Mouse (Mus musculus) megakaryocyte, embryonic 14.5 days (primary cell): ENCODE data around the gene Cntfr. TPM values are rescaled to one million over a fixed set of nuclear protein-coding genes. Genes with fewer than 3 reads are reported as not detected.
"Not testable (repeated sequence)": the region's sequence is repeated elsewhere in the genome, so short reads cannot be mapped to it uniquely, and the experiment has no call there.

Experiments used
- H3K27me3 ChIP-seq: replicated peaks from 2 replicates; pipeline ENCODE3; 2012; ENCODE audit warnings: inconsistent platforms
- H3K36me3 ChIP-seq: replicated peaks from 2 replicates; pipeline ENCODE3; 2012; ENCODE audit warnings: low read length, inconsistent platforms, mixed read lengths
- H3K4me1 ChIP-seq: 2 replicates; pipeline ENCODE4 v1.6.1; 2012; ENCODE audit warnings: inconsistent platforms
- H3K4me3 ChIP-seq: replicated peaks from 2 replicates; pipeline ENCODE3; 2012; ENCODE audit warnings: moderate library complexity, mild to moderate bottlenecking, inconsistent platforms
- H3K9me3 ChIP-seq: 2 replicates; pipeline ENCODE4 v1.6.1; 2012; ENCODE audit warnings: inconsistent platforms
- FLI1 ChIP-seq: IDR thresholded peaks from 2 replicates; pipeline ENCODE4 v1.6.1; 2012; ENCODE audit warnings: low read length, inconsistent platforms, mixed read lengths
- GATA1 ChIP-seq: IDR thresholded peaks from 3 replicates; pipeline ENCODE4 v1.6.1; 2012; ENCODE audit warnings: mixed read lengths, low read length, inconsistent platforms, borderline replicate concordance
- polyA plus RNA-seq: library from polyadenylated mRNA; stranded (reverse); fragments of >175 nt; gene quantifications from 2 replicates; pipeline ENCODE4 v1.2.3, GENCODE M21; 2012; ENCODE audit warnings: low replicate concordance; ENCODE audit not compliant: insufficient read depth

Cntfr gene
- polyA plus RNA-seq: 3.6 and 10.6 TPM in 2 replicates

- H3K9me3 ChIP-seq, H3K4me1 ChIP-seq, H3K36me3 ChIP-seq: not testable (repeated sequence)
- H3K4me3 ChIP-seq: peak within 1 kb of the TSS; percentile 80
- H3K27me3 ChIP-seq: peaks cover 14% of the 10 kb centered on the region
These were observed at the start of gene Cntfr for GRCm38 (mm10) chr4:41696930-41697841. TSS of gene Cntfr (minus strand) at chr4:41697089.

GRCm38 (mm10) chr4:41745021-41745420 lies 48.1 kb upstream of the Cntfr start:
- Histone ChIP-seq H3K9me3 (peaks cover 13% of the 10 kb centered on the region), H3K4me1 (peaks cover 18% of the 10 kb centered on the region), H3K36me3 (no peaks in the 10 kb centered on the region), H3K27me3 (no peaks in the 10 kb centered on the region), H3K4me3 (no peak overlapping the region)
- no peak for TF ChIP-seq GATA1

GRCm38 (mm10) chr4:41744131-41744530 lies 47.2 kb upstream of the Cntfr start:
- no peak overlapping the region for H3K4me3 ChIP-seq
- no peaks in the 10 kb centered on the region for H3K27me3 ChIP-seq
- H3K36me3 ChIP-seq: peaks cover 6% of the 10 kb centered on the region
- peaks cover 13% of the 10 kb centered on the region for H3K9me3 ChIP-seq
- no peak for TF ChIP-seq GATA1
- no peak for TF ChIP-seq FLI1
- H3K4me1 ChIP-seq: peaks cover 26% of the 10 kb centered on the region

- TF ChIP-seq GATA1 (no peak), FLI1 (no peak)
These were observed 44.3 kb upstream of the Cntfr start for GRCm38 (mm10) chr4:41741158-41741560.

GRCm38 (mm10) chr4:41740380-41741157 lies 43.7 kb upstream of the Cntfr start:
- TF ChIP-seq FLI1 (no peak), GATA1 (no peak)
- Histone ChIP-seq H3K9me3 (peaks cover 2% of the 10 kb centered on the region), H3K36me3 (peaks cover 16% of the 10 kb centered on the region), H3K27me3 (peaks cover 1% of the 10 kb centered on the region), H3K4me3 (peak overlapping the region; percentile 95), H3K4me1 (peaks cover 39% of the 10 kb centered on the region)

More at GRCm38 (mm10) chr4:41741158-41741560, 44.3 kb upstream of the Cntfr start:
- Histone ChIP-seq H3K4me3 (peak overlapping the region; percentile 95), H3K9me3 (peaks cover 4% of the 10 kb centered on the region), H3K36me3 (peaks cover 16% of the 10 kb centered on the region), H3K4me1 (peaks cover 39% of the 10 kb centered on the region), H3K27me3 (no peaks in the 10 kb centered on the region)

GRCm38 (mm10) chr4:41739260-41739659 lies 42.4 kb upstream of the Cntfr start:
- H3K4me3 ChIP-seq: no peak overlapping the region
- TF ChIP-seq GATA1 (no peak), FLI1 (no peak)
- peaks cover 39% of the 10 kb centered on the region for H3K4me1 ChIP-seq
- H3K36me3 ChIP-seq: peaks cover 16% of the 10 kb centered on the region
- H3K27me3 ChIP-seq: peaks cover 13% of the 10 kb centered on the region
- H3K9me3 ChIP-seq: peaks cover 10% of the 10 kb centered on the region

- H3K9me3 ChIP-seq: peaks cover 10% of the 10 kb centered on the region
- H3K4me1 ChIP-seq: peaks cover 39% of the 10 kb centered on the region
- H3K4me3 ChIP-seq: no peak overlapping the region
- peaks cover 20% of the 10 kb centered on the region for H3K27me3 ChIP-seq
- TF ChIP-seq GATA1 (no peak), FLI1 (no peak)
- H3K36me3 ChIP-seq: peaks cover 16% of the 10 kb centered on the region
These were observed 41.3 kb upstream of the Cntfr start for GRCm38 (mm10) chr4:41738256-41738603.

- peaks cover 11% of the 10 kb centered on the region for H3K9me3 ChIP-seq
- H3K4me3 ChIP-seq: no peak overlapping the region
- peaks cover 16% of the 10 kb centered on the region for H3K36me3 ChIP-seq
- H3K4me1 ChIP-seq: peaks cover 41% of the 10 kb centered on the region
- no peak for TF ChIP-seq FLI1
- no peak for TF ChIP-seq GATA1
- H3K27me3 ChIP-seq: peaks cover 25% of the 10 kb centered on the region
These were observed 40.8 kb upstream of the Cntfr start for GRCm38 (mm10) chr4:41737602-41738255.

GRCm38 (mm10) chr4:41731052-41731765 lies 34.3 kb upstream of the Cntfr start, which contains the start of gene Arid3c:
TSS of gene Arid3c (minus strand) at chr4:41731142.
- Histone ChIP-seq H3K4me3 (peak within 1 kb of the TSS; percentile 82), H3K27me3 (peaks cover 85% of the 10 kb centered on the region)

More at GRCm38 (mm10) chr4:41731052-41731765, 34.3 kb upstream of the Cntfr start, which contains the start of gene Arid3c:
- TF ChIP-seq GATA1: no peak
- no peak for TF ChIP-seq FLI1
- H3K4me1 ChIP-seq: peaks cover 24% of the 10 kb centered on the region
- H3K9me3 ChIP-seq: peaks cover 13% of the 10 kb centered on the region
- no peaks in the 10 kb centered on the region for H3K36me3 ChIP-seq
